Mouse (Mus musculus): ENCODE data around the gene Dock10. TPM values are rescaled to one million over a fixed set of nuclear protein-coding genes. Genes with fewer than 3 reads are reported as not detected.

Gene Dock10
- polyA plus RNA-seq, 1 experiment from 2014 or later: 5.5 TPM

DNA sequence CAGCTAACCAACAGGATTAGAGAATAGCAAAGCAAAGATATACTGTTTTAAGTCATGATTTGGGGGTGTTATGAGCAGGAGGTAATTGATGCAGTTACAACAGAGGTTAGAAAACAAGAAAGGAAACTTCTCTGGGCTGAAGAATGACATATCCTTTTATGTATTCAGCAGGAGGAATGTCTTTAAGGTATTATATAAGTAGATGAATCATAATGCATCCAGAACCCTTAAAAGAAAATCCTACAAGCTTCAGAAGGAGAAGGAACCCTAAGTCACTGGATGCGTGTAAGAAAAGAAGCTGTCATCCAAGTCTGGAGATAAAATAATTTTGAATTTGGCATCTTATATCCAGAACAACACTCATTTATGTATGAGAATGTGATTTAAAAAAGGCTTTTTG lies 285.9 kb downstream of the Dock10 start:
- Histone ChIP-seq H3K4me3 (ENCODE audit: low read depth, low read length) (no peak overlapping the region), H3K9ac (replicated peaks; ENCODE audit: low read length) (no peak overlapping the region), H3K4me2 (ENCODE audit: low read depth, low read length) (no peak overlapping the region), H3K9me3 (replicated peaks; ENCODE audit: control insufficient read depth, low read length) (no peaks in the 10 kb centered on the region), H3K27ac (replicated peaks; ENCODE audit: low read depth, low read length) (no peak overlapping the region), H3K4me1 (ENCODE audit: control insufficient read depth, insufficient read depth, low read length) (no peaks in the 10 kb centered on the region), H3K27me3 (ENCODE audit: control insufficient read depth, insufficient read depth, low read length) (no peaks in the 10 kb centered on the region), H3K36me3 (replicated peaks; ENCODE audit: control insufficient read depth, insufficient read depth, low read depth, low read length) (no peaks in the 10 kb centered on the region)
- WGBS: 93% methylated on average over 1 of the region's 1 CpGs
- ATAC-seq (replicated peaks; ENCODE audit: insufficient number of reproducible peaks, low FRiP score, low TSS enrichment, low read depth): no peak
- no peak for DNase-seq (ENCODE audit: low spot score)

GRCm38 (mm10) chr1:80461348-80461747 lies 297.0 kb downstream of the Dock10 start, which contains the start of gene Gm45261:
Gene Gm45261, minus strand, starts transcription at chr1:80461448.
- no peaks in the 10 kb centered on the region for H3K4me1 ChIP-seq (ENCODE audit: control insufficient read depth, insufficient read depth, low read length)
- 81% methylated on average over 6 of the region's 6 CpGs for WGBS
- H3K9me3 ChIP-seq (replicated peaks; ENCODE audit: control insufficient read depth, low read length): no peaks in the 10 kb centered on the region
- H3K4me2 ChIP-seq (ENCODE audit: low read depth, low read length): no peak within 1 kb of the TSS
- H3K27ac ChIP-seq (replicated peaks; ENCODE audit: low read depth, low read length): no peak within 1 kb of the TSS
- no peak within 1 kb of the TSS for H3K4me3 ChIP-seq (ENCODE audit: low read depth, low read length)
- H3K36me3 ChIP-seq (replicated peaks; ENCODE audit: control insufficient read depth, insufficient read depth, low read depth, low read length): no peaks in the 10 kb centered on the region
- ATAC-seq (replicated peaks; ENCODE audit: insufficient number of reproducible peaks, low FRiP score, low TSS enrichment, low read depth) (no peak), DNase-seq (ENCODE audit: low spot score) (no peak)
- H3K9ac ChIP-seq (replicated peaks; ENCODE audit: low read length): no peak within 1 kb of the TSS
- H3K27me3 ChIP-seq (ENCODE audit: control insufficient read depth, insufficient read depth, low read length): no peaks in the 10 kb centered on the region

DNA sequence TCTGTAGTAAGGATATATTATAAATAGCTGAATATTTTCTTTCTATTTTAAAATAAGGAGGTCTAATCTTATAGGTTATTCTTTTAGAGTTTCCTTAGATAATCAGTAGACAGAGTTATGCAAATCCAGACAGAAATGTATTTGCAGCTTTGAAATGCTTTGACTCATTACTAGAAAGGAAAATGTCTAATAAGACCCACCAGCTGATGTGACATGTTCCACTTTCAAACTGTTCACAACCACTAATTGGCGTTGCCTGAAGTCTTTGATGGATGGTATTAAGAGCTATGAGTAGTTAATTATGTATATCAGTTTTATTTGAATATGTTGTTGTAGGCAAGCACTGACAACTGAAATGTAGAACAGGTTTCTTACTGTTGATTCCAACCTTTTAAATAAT lies 298.4 kb downstream of the Dock10 start:
- H3K9me3 ChIP-seq (replicated peaks; ENCODE audit: control insufficient read depth, low read length): no peaks in the 10 kb centered on the region
- no peak for ATAC-seq (replicated peaks; ENCODE audit: insufficient number of reproducible peaks, low FRiP score, low TSS enrichment, low read depth)
- 90% methylated on average over 1 of the region's 1 CpGs for WGBS
- DNase-seq (ENCODE audit: low spot score): no peak
- H3K4me2 ChIP-seq (ENCODE audit: low read depth, low read length): no peak overlapping the region
- no peak overlapping the region for H3K4me3 ChIP-seq (ENCODE audit: low read depth, low read length)
- no peak overlapping the region for H3K27ac ChIP-seq (replicated peaks; ENCODE audit: low read depth, low read length)
- no peaks in the 10 kb centered on the region for H3K27me3 ChIP-seq (ENCODE audit: control insufficient read depth, insufficient read depth, low read length)
- no peaks in the 10 kb centered on the region for H3K4me1 ChIP-seq (ENCODE audit: control insufficient read depth, insufficient read depth, low read length)
- H3K9ac ChIP-seq (replicated peaks; ENCODE audit: low read length): no peak overlapping the region
- no peaks in the 10 kb centered on the region for H3K36me3 ChIP-seq (replicated peaks; ENCODE audit: control insufficient read depth, insufficient read depth, low read depth, low read length)

- Histone ChIP-seq H3K9me3 (replicated peaks; ENCODE audit: control insufficient read depth, low read length) (no peaks in the 10 kb centered on the region), H3K27ac (replicated peaks; ENCODE audit: low read depth, low read length) (no peak overlapping the region), H3K9ac (replicated peaks; ENCODE audit: low read length) (no peak overlapping the region), H3K4me2 (ENCODE audit: low read depth, low read length) (no peak overlapping the region), H3K27me3 (ENCODE audit: control insufficient read depth, insufficient read depth, low read length) (no peaks in the 10 kb centered on the region), H3K4me3 (ENCODE audit: low read depth, low read length) (no peak overlapping the region), H3K36me3 (replicated peaks; ENCODE audit: control insufficient read depth, insufficient read depth, low read depth, low read length) (no peaks in the 10 kb centered on the region), H3K4me1 (ENCODE audit: control insufficient read depth, insufficient read depth, low read length) (no peaks in the 10 kb centered on the region)
- DNase-seq (ENCODE audit: low spot score) (no peak), ATAC-seq (replicated peaks; ENCODE audit: insufficient number of reproducible peaks, low FRiP score, low TSS enrichment, low read depth) (no peak)
Measured at GRCm38 (mm10) chr1:80459477-80459876, 298.9 kb downstream of the Dock10 start.

DNA sequence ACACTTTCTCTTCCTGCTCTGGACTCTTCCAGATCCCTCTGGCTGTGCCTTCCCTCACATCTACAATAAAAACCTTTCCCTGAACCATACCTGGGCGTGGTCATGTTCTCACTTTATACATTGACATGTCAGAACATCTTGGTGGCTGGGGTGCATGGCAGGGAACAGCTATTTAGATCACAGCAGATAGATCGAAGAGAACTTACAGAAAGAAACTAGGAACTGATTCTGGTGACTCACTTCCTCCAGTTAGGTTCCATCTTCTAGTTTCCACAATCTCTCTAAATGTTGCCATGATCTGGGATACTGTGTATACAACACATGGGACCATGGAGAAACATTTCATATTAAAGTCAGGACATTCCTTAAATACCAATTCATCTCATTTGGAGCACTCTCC lies 304.4 kb downstream of the Dock10 start:
- H3K4me2 ChIP-seq (ENCODE audit: low read depth, low read length): no peak overlapping the region
- no peak overlapping the region for H3K4me3 ChIP-seq (ENCODE audit: low read depth, low read length)
- no peaks in the 10 kb centered on the region for H3K9me3 ChIP-seq (replicated peaks; ENCODE audit: control insufficient read depth, low read length)
- DNase-seq (ENCODE audit: low spot score) (no peak), ATAC-seq (replicated peaks; ENCODE audit: insufficient number of reproducible peaks, low FRiP score, low TSS enrichment, low read depth) (no peak)
- H3K36me3 ChIP-seq (replicated peaks; ENCODE audit: control insufficient read depth, insufficient read depth, low read depth, low read length): no peaks in the 10 kb centered on the region
- H3K27ac ChIP-seq (replicated peaks; ENCODE audit: low read depth, low read length): no peak overlapping the region
- H3K4me1 ChIP-seq (ENCODE audit: control insufficient read depth, insufficient read depth, low read length): no peaks in the 10 kb centered on the region
- no peak overlapping the region for H3K9ac ChIP-seq (replicated peaks; ENCODE audit: low read length)
- H3K27me3 ChIP-seq (ENCODE audit: control insufficient read depth, insufficient read depth, low read length): no peaks in the 10 kb centered on the region
- 74% methylated on average over 2 of the region's 2 CpGs for WGBS

GRCm38 (mm10) chr1:80451914-80452549 lies 306.3 kb downstream of the Dock10 start:
- no peak overlapping the region for H3K9ac ChIP-seq (replicated peaks; ENCODE audit: low read length)
- no peak overlapping the region for H3K4me3 ChIP-seq (ENCODE audit: low read depth, low read length)
- WGBS: 75% methylated on average over 1 of the region's 1 CpGs
- H3K27ac ChIP-seq (replicated peaks; ENCODE audit: low read depth, low read length): no peak overlapping the region
- H3K9me3 ChIP-seq (replicated peaks; ENCODE audit: control insufficient read depth, low read length): no peaks in the 10 kb centered on the region
- H3K36me3 ChIP-seq (replicated peaks; ENCODE audit: control insufficient read depth, insufficient read depth, low read depth, low read length): no peaks in the 10 kb centered on the region
- no peaks in the 10 kb centered on the region for H3K27me3 ChIP-seq (ENCODE audit: control insufficient read depth, insufficient read depth, low read length)
- DNase-seq (ENCODE audit: low spot score) (no peak), ATAC-seq (replicated peaks; ENCODE audit: insufficient number of reproducible peaks, low FRiP score, low TSS enrichment, low read depth) (no peak)
- H3K4me2 ChIP-seq (ENCODE audit: low read depth, low read length): no peak overlapping the region
- H3K4me1 ChIP-seq (ENCODE audit: control insufficient read depth, insufficient read depth, low read length): no peaks in the 10 kb centered on the region
